Mouse (Mus musculus) activated CD4-positive, CD25-positive, alpha-beta regulatory T cell, adult 9 weeks (primary cell): ENCODE results near the gene Sele. TPM values are rescaled to one million over a fixed set of nuclear protein-coding genes. Genes with fewer than 3 reads are reported as not detected.

Source experiments
- polyA plus RNA-seq: library from polyadenylated mRNA; unstranded; fragments of 100-300 nt; shearing (Covaris generic); gene quantifications from one replicate; pipeline ENCODE4 v1.2.1, GENCODE M21; 2017

The Sele gene
- 0.31 TPM for polyA plus RNA-seq

GRCm38 (mm10) chr1:164047934-164048333 lies at the start of gene Sele:
Sele (plus strand) TSS chr1:164048234.

DNA sequence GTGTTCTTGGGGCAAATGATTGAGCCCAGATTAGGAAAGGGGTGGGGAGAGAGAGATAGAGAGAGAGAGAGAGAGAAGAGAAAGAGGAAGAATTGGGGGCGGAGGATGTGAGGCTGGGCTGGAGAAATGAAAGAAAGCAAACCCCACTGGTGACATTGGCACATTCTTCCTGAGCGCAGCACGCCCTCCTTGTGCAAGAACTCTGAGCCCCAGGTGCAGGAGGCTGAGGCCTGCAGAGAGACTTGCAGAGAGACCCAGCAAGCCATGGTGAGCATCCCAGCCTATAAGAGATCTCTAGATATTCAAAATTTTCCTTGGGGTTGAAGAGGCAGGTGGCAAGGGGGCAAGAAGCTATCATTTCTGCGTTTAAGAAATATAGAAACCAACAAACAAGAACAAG lies 13.9 kb downstream of the Sele start, which contains the start of gene Sell:
Gene Sell, plus strand, starts transcription at position 58 of the 400 bp plus-strand sequence.

Other genes starting within 250 kb of the Sele start
- 38.4 TPM for gene Scyl3, start 119.1 kb upstream of the Sele start, polyA plus RNA-seq
- gene BC055324, start 53.4 kb upstream of the Sele start, polyA plus RNA-seq: 4.5 TPM
- gene Mettl18, start 53.3 kb upstream of the Sele start, polyA plus RNA-seq: 25.7 TPM
- 839 TPM for gene Sell, start 13.7 kb downstream of the Sele start, polyA plus RNA-seq
- 4.1 TPM for gene Selp, start 67.0 kb downstream of the Sele start, polyA plus RNA-seq
- not detected for gene F5, start 103.6 kb downstream of the Sele start, polyA plus RNA-seq
- 1.1 TPM for gene Slc19a2, start 200.8 kb downstream of the Sele start, polyA plus RNA-seq
- gene Ccdc181, start 227.4 kb downstream of the Sele start, polyA plus RNA-seq: 9.4 TPM